Mouse (Mus musculus): ENCODE measurements around the gene Lsamp. TPM values are rescaled to one million over a fixed set of nuclear protein-coding genes. Genes with fewer than 3 reads are reported as not detected.

Gene Lsamp
- polyA plus RNA-seq, 1 experiment from 2014 or later = 0.72 TPM

GRCm38 (mm10) chr16:42016791-42017643, 2032.9 kb downstream of the Lsamp start:
- no peak for DNase-seq (ENCODE audit: low spot score)

GRCm38 (mm10) chr16:42022566-42022965, 2038.4 kb downstream of the Lsamp start:
- no peak for DNase-seq (ENCODE audit: low spot score)

DNA sequence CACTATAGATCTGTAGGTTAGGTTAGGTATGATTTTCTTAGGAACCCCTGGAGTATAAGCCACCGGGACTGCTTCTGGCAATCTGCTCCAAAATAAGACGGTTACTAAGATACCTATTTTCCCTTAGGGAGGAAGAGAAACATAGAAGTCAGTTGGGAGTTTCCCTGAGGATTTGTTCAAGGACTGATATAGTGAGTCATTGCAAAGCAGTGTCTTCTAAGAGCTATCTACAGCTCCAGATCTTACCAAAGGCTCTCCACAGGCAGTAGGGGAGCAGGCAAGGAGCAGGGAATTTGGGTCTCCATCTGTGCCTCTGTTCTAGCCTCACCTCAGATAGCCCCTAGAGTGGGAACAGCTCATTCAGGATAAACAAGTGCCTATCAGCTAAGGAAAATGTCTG, 2047.9 kb downstream of the Lsamp start:
- DNase-seq (ENCODE audit: low spot score) = no peak

DNA sequence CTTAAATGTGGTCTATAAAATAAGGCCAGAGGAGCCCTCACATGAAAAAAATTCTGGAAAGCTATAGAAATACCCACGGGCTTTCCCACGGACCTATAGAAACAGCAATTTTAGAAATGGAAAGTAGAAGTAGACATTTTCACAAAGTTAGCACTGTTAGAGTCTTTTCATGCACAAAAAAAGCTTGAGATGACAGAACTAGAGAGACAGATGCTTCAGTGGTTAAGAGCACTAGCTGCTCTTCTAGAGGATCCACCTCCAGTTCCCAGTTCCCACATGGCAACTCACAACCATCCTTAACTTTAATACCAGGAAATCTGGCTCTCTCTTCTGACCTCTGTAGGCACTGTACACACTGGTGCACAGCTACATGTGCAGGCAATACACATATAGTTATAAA, 2049.3 kb downstream of the Lsamp start:
- DNase-seq (ENCODE audit: low spot score) = no peak

- DNase-seq (ENCODE audit: low spot score) = no peak
These were observed 2064.0 kb downstream of the Lsamp start for GRCm38 (mm10) chr16:42048138-42048537.

DNA sequence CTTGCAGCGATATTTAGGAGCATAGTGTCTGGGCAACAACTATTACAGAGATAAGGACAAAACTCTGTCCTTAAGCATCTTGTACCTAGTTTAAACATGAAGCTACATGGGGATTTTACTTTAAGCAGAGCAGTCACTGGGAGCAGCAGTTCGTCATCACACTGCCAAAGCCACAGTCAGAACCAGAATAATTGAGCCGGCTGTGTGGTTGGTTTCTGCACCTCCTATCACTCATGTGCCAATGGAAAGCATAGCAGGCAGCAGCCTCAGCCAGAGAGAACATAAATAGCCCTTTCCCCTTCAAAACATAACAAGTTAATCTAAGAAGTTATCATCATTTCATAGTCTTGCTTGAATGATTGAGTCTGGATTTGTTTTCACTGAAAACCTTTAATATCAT, 2075.8 kb downstream of the Lsamp start:
- DNase-seq (ENCODE audit: low spot score) = no peak

DNA sequence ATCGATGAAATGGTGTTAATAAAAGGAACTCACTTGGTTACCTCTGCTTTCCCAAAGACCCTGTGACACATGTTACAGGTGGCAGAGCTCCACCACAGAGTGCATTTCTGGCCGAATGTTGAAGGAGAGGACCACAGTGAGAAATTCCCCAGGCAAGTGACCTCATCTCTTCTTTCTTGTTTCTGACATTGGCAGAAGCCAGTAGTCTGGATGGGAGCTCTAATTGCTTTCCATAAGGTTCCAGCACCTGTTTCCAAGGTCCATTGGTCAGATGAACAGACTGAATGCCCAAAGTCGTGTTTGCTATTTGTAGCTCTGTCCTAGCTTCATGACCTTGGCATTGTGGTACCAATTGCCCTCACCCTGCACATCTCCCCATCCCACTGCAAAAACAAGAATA, 2090.2 kb downstream of the Lsamp start:
- DNase-seq (ENCODE audit: low spot score) = no peak

GRCm38 (mm10) chr16:42079573-42079972, 2095.4 kb downstream of the Lsamp start:
- no peak for DNase-seq (ENCODE audit: low spot score)

DNA sequence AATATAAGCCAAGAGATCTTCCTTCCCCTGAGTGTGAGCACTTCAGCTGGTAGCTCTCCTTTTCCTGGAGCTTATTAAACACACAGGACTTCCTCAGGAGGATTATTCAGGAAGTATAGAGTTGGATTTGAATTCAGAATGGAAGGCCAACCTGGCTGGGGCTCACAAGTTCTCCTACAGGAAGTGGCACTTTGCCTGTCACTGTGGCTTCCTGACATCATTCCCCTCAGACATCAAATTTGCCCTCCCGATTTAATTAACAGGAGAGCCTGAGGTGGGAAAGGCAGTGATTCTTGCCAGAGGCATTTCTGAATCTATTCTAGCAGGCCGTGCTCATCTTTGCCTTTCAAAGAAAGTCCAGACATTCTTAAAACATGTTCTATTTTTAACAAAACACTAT, 2097.4 kb downstream of the Lsamp start:
- no peak for DNase-seq (ENCODE audit: low spot score)

DNA sequence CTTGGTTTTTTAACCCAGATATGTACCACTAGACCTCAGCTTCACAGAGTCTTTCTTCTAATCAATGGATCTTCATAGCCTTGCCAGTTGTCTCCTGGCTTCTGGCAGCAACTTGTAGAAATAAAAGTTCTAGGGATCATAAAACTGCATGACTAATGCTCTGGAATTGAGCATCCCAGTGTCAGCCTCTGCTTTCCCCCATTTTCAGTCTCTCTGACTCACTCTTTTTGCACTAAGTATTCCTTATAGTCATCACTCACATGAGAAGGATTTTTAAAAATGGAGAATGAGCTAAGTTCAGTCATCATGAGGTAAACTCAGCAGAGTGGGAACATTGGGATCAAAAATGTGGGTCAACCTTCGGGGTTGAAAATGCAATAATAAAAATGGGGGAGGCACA, 2113.3 kb downstream of the Lsamp start:
- DNase-seq (ENCODE audit: low spot score) = no peak

DNA sequence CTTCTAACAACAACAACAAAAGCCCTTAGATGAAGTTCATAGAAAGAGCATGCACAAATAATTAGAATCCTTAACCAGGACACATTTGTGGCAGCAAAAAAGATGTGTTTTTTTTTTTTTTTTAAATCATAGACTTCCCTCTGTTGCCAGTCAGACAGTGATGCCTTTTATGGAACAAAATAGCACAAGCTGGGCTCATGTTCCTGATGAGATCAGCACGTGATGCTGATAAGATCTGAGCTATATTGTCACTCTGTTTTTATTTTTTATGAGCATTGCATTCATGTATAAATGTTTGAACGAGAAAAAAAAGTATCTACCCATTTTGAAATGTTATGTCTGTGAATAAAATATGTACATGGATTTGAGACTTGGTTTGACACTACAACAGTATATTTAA, 2118.0 kb downstream of the Lsamp start:
- DNase-seq (ENCODE audit: low spot score) = no peak

GRCm38 (mm10) chr16:42102635-42103034, 2118.5 kb downstream of the Lsamp start:
- DNase-seq (ENCODE audit: low spot score) = no peak

DNA sequence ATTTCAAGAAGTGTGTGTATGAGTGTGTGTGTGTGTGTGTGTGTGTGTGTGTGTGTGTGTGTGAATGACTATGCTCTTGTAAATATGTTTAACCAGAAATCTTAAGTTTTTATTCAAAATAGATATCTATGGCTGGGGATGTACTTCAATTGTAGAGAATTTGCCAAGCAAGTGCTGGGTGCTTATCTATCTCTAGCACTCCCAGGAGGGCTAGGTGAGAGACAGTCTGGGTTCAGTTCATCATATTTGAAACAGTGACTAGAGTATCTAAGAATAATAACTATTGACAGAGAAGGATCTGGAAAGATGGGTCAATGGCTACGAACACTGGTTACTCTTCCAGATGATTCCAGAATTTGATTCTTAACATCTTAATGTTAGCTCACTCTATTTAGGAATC, 2128.1 kb downstream of the Lsamp start:
- DNase-seq (ENCODE audit: low spot score) = no peak

DNA sequence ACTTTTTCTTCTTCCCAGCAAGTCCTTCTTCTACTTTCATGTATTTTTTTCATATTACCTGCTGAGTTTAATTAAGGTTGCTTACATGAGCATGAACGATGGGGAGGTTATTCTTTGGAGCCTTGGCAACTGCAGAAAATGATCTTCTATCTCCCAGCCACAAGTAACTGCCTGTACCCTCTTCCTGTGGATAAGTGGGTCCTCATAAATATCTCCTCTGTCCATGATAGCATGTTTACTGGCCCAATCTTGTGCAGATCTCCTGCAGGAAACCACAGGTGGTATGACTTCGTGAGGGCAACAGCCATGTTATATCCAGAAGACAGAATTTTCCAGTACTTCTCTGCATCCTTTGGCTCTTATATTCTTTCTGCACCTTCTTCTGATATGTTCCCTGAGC, 2129.1 kb downstream of the Lsamp start:
- no peak for DNase-seq (ENCODE audit: low spot score)

- no peak for DNase-seq (ENCODE audit: low spot score)
These were observed 2137.6 kb downstream of the Lsamp start for GRCm38 (mm10) chr16:42121788-42122187.

DNA sequence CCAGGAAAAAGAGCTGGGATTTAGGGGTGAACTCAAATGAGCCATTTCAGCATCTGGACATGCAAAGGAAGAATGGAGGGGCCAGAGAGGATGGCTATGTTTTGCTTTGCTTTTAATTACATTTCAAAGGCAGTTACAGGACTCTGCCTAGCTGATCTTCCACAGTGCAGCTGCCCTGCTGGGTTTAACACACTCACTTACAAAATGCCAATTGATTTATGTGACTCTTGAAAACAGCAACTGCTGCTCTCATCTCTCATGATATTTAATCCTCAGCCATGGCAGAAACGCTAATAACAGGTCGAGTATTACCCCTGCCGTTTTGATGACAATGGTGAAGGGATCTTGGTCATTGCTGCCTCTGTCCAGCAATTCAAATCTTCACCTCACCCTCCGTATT, 2139.7 kb downstream of the Lsamp start:
- DNase-seq (ENCODE audit: low spot score) = no peak

DNA sequence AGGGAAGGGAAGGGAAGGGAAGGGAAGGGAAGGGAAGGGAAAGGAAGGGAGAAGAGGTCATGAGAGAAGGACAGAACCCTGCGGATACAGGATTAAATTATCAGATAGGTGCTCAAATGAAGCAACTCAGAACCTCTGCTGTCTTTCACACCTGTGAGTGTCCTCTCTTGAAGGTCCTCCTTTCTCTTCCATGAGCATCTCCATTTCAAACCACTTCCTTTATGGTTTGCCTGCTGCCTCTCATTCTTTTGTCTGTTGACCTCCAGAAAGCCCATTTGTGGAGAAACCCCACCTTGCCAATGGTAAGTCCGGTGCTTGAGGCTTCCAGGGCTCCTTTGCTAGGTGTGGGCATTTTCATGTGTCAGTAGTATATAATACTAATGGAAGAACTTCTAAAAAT, 2141.9 kb downstream of the Lsamp start:
- DNase-seq (ENCODE audit: low spot score) = no peak

- no peak for DNase-seq (ENCODE audit: low spot score)
These were observed 2163.0 kb downstream of the Lsamp start for GRCm38 (mm10) chr16:42147164-42147563.

- DNase-seq (ENCODE audit: low spot score) = no peak
These were observed 2165.2 kb downstream of the Lsamp start for GRCm38 (mm10) chr16:42149216-42149942.

GRCm38 (mm10) chr16:42152640-42153039, 2168.5 kb downstream of the Lsamp start:
- DNase-seq (ENCODE audit: low spot score) = no peak

DNA sequence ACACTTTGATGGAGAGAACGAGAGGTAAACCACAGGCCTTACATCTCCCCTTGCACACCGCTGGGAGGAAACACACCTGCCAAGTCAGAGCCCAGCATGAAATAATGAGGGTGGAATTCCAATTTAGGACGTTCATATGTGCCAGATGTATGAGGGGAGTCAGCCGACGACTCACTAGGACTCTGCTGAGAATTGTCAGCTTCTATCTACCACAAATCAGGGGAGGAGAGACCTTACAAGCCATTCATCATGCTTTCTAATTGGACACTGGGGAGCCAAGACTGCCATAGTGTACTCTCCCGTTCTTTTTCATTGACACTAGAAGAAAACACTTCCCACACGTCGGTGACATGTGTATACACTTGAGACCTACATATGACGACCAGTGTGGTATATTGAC, 2173.7 kb downstream of the Lsamp start:
- DNase-seq (ENCODE audit: low spot score) = no peak

- peak; percentile 80 for DNase-seq (ENCODE audit: low spot score)
These were observed 2180.8 kb downstream of the Lsamp start for GRCm38 (mm10) chr16:42164941-42165340.

GRCm38 (mm10) chr16:42168292-42168691, 2184.1 kb downstream of the Lsamp start:
- no peak for DNase-seq (ENCODE audit: low spot score)

Data from thymus, postnatal 0 days (tissue).